Mouse (Mus musculus): ENCODE results near the gene Secisbp2.

GRCm38 (mm10) chr13:51731474-51731873 is 80.0 kb downstream of the Secisbp2 start:
- TF ChIP-seq CTCF (IDR thresholded peaks at IDR 0.05; ENCODE audit: low read depth) (no peak), EP300 (optimal IDR thresholded peaks at IDR 0.05) (no peak)
